Mouse (Mus musculus) midbrain, embryonic 11.5 days (tissue): Measurements from ENCODE around the gene Nectin1. TPM values are rescaled to one million over a fixed set of nuclear protein-coding genes. Genes with fewer than 3 reads are reported as not detected.

Experiments
- ATAC-seq: fragments of 200-750 bp; cut with Nextera tagmentation; 2 replicates; pipeline ENCODE4 v1.8.0; 2017; ENCODE audit warnings: moderate TSS enrichment, moderate library complexity; ENCODE audit not compliant: low FRiP score
- DNase-seq: peaks from one replicate; pipeline ENCODE4 v3.0.0; 2015; ENCODE audit warnings: low spot score; ENCODE audit errors: missing footprints
- H3K27ac ChIP-seq: fragments of 300-500 bp; sonication (generic); 2 replicates; pipeline ENCODE4 v1.5.1; 2014; ENCODE audit warnings: low read depth, low read length
- H3K27me3 ChIP-seq: fragments of 300-500 bp; sonication (generic); 2 replicates; pipeline ENCODE4 v1.6.1; 2014; ENCODE audit warnings: mild to moderate bottlenecking, low read length, moderate library complexity, mixed read lengths; ENCODE audit not compliant: control insufficient read depth, insufficient read depth
- H3K36me3 ChIP-seq: fragments of 300-500 bp; sonication (generic); 2 replicates; pipeline ENCODE4 v1.6.1; 2014; ENCODE audit warnings: mild to moderate bottlenecking, low read length, moderate library complexity, mixed read lengths; ENCODE audit not compliant: control insufficient read depth, insufficient read depth
- H3K4me1 ChIP-seq: fragments of 300-500 bp; sonication (generic); 2 replicates; pipeline ENCODE4 v1.6.1; 2014; ENCODE audit warnings: low read length; ENCODE audit not compliant: control insufficient read depth, insufficient read depth
- H3K4me2 ChIP-seq: fragments of 300-500 bp; sonication (generic); 2 replicates; pipeline ENCODE4 v1.6.1; 2014; ENCODE audit warnings: mild to moderate bottlenecking, moderate library complexity
- H3K4me3 ChIP-seq: fragments of 300-500 bp; sonication (generic); 2 replicates; pipeline ENCODE4 v1.5.1; 2014; ENCODE audit warnings: low read depth, low read length
- H3K9ac ChIP-seq: fragments of 300-500 bp; sonication (generic); 2 replicates; pipeline ENCODE4 v1.6.1; 2014; ENCODE audit warnings: low read length
- H3K9me3 ChIP-seq: fragments of 300-500 bp; sonication (generic); 2 replicates; pipeline ENCODE4 v1.6.1; 2016; ENCODE audit warnings: low read length; ENCODE audit not compliant: control insufficient read depth
- WGBS: fragments of 180-500 bp; shearing (Covaris S2); extraction: QIAGEN DNeasy Blood & Tissue Kit; methylation state at CpG from one replicate; pipeline ENCODE4 v1.1.7; 2014; 5-methylcytosine and 5-hydroxymethylcytosine counted together
- polyA plus RNA-seq: library from polyadenylated mRNA; unstranded; fragments of >200 nt; fragmentation: Nextera tagmentation; extraction: Ambion mirVana; gene quantifications from 2 replicates; pipeline ENCODE4 v1.2.1, GENCODE M21; 2014

Gene Nectin1
- polyA plus RNA-seq, 1 experiment from 2014 or later = 8.3 TPM

GRCm38 (mm10) chr9:43826558-43827253 lies 82.9 kb downstream of the Nectin1 start:
- 38% methylated on average over 8 of the region's 8 CpGs for WGBS
- ATAC-seq (peak; percentile 62), DNase-seq (no peak)
- no peak overlapping the region for H3K9ac ChIP-seq
- no peaks in the 10 kb centered on the region for H3K9me3 ChIP-seq
- H3K27ac ChIP-seq = no peak overlapping the region
- no peak overlapping the region for H3K4me3 ChIP-seq
- H3K4me1 ChIP-seq = peaks cover 7% of the 10 kb centered on the region; the same call in 1 of the 2 replicates
- no peaks in the 10 kb centered on the region for H3K27me3 ChIP-seq
- H3K36me3 ChIP-seq = no peaks in the 10 kb centered on the region
- H3K4me2 ChIP-seq = no peak overlapping the region

GRCm38 (mm10) chr9:43827593-43827992 lies 83.8 kb downstream of the Nectin1 start:
- peak; percentile 92 for DNase-seq
- Histone ChIP-seq H3K9ac (no peak overlapping the region), H3K4me3 (no peak overlapping the region), H3K27ac (no peak overlapping the region), H3K27me3 (no peaks in the 10 kb centered on the region), H3K4me2 (no peak overlapping the region), H3K4me1 (peaks cover 7% of the 10 kb centered on the region; the same call in 1 of the 2 replicates), H3K36me3 (no peaks in the 10 kb centered on the region), H3K9me3 (no peaks in the 10 kb centered on the region)
- WGBS = 60% methylated on average over 5 of the region's 5 CpGs
- no peak for ATAC-seq

- Histone ChIP-seq H3K36me3 (no peaks in the 10 kb centered on the region), H3K4me3 (no peak overlapping the region), H3K27me3 (no peaks in the 10 kb centered on the region), H3K4me2 (no peak overlapping the region), H3K4me1 (peaks cover 7% of the 10 kb centered on the region; the same call in 1 of the 2 replicates), H3K27ac (no peak overlapping the region), H3K9ac (no peak overlapping the region), H3K9me3 (no peaks in the 10 kb centered on the region)
- no peak for ATAC-seq
- no peak for DNase-seq
- 71% methylated on average over 6 of the region's 6 CpGs for WGBS
These were observed 85.2 kb downstream of the Nectin1 start for GRCm38 (mm10) chr9:43828960-43829359.

GRCm38 (mm10) chr9:43833232-43833631 lies 89.4 kb downstream of the Nectin1 start:
- ATAC-seq (no peak), DNase-seq (no peak)
- no peak overlapping the region for H3K4me3 ChIP-seq
- H3K27ac ChIP-seq = no peak overlapping the region
- 91% methylated on average over 8 of the region's 8 CpGs for WGBS
- H3K4me2 ChIP-seq = no peak overlapping the region
- no peaks in the 10 kb centered on the region for H3K27me3 ChIP-seq
- no peaks in the 10 kb centered on the region for H3K9me3 ChIP-seq
- peaks cover 3% of the 10 kb centered on the region; the same call in 1 of the 2 replicates for H3K4me1 ChIP-seq
- no peak overlapping the region for H3K9ac ChIP-seq
- no peaks in the 10 kb centered on the region for H3K36me3 ChIP-seq

GRCm38 (mm10) chr9:43834283-43834682 lies 90.5 kb downstream of the Nectin1 start:
- DNase-seq = no peak
- H3K9ac ChIP-seq = no peak overlapping the region
- no peak overlapping the region for H3K4me3 ChIP-seq
- WGBS = 82% methylated on average over 13 of the region's 13 CpGs
- no peak overlapping the region for H3K27ac ChIP-seq
- no peak for ATAC-seq
- H3K4me1 ChIP-seq = peaks cover 3% of the 10 kb centered on the region; the same call in 1 of the 2 replicates
- H3K4me2 ChIP-seq = no peak overlapping the region
- H3K36me3 ChIP-seq = no peaks in the 10 kb centered on the region
- H3K27me3 ChIP-seq = no peaks in the 10 kb centered on the region
- no peaks in the 10 kb centered on the region for H3K9me3 ChIP-seq

- DNase-seq (no peak), ATAC-seq (no peak)
- Histone ChIP-seq H3K36me3 (no peaks in the 10 kb centered on the region), H3K27me3 (no peaks in the 10 kb centered on the region), H3K4me2 (no peak overlapping the region), H3K4me3 (no peak overlapping the region), H3K9me3 (no peaks in the 10 kb centered on the region), H3K9ac (no peak overlapping the region), H3K27ac (no peak overlapping the region), H3K4me1 (peaks cover 9% of the 10 kb centered on the region)
- WGBS = 71% methylated on average over 2 of the region's 2 CpGs
These were observed 94.8 kb downstream of the Nectin1 start for GRCm38 (mm10) chr9:43838561-43838960.

GRCm38 (mm10) chr9:43842921-43843577 lies 99.3 kb downstream of the Nectin1 start:
- ATAC-seq (peak; percentile 75), DNase-seq (no peak)
- no peak overlapping the region for H3K4me3 ChIP-seq
- H3K9me3 ChIP-seq = no peaks in the 10 kb centered on the region
- H3K27ac ChIP-seq = no peak overlapping the region
- 0 out of 2 replicates have a peak overlapping the region, but pooled peaks have one; percentile 3 for H3K9ac ChIP-seq
- H3K36me3 ChIP-seq = no peaks in the 10 kb centered on the region
- H3K4me1 ChIP-seq = peaks cover 19% of the 10 kb centered on the region
- H3K27me3 ChIP-seq = peaks cover 12% of the 10 kb centered on the region
- 3% methylated on average over 7 of the region's 8 CpGs for WGBS
- H3K4me2 ChIP-seq = no peak overlapping the region

- 9% methylated on average over 3 of the region's 3 CpGs for WGBS
- no peak overlapping the region for H3K9ac ChIP-seq
- DNase-seq (no peak), ATAC-seq (peak; percentile 49)
- peaks cover 19% of the 10 kb centered on the region for H3K4me1 ChIP-seq
- H3K27me3 ChIP-seq = peaks cover 12% of the 10 kb centered on the region
- no peak overlapping the region for H3K27ac ChIP-seq
- no peak overlapping the region for H3K4me3 ChIP-seq
- no peaks in the 10 kb centered on the region for H3K36me3 ChIP-seq
- no peak overlapping the region for H3K4me2 ChIP-seq
- H3K9me3 ChIP-seq = no peaks in the 10 kb centered on the region
These were observed 99.9 kb downstream of the Nectin1 start for GRCm38 (mm10) chr9:43843711-43844127.
